Mouse (Mus musculus) gonadal fat pad, adult 2 months (tissue): ENCODE data around the gene Lgals4. TPM values are rescaled to one million over a fixed set of nuclear protein-coding genes. Genes with fewer than 3 reads are reported as not detected.
"Not testable (repeated sequence)": the region's sequence is repeated elsewhere in the genome, so short reads cannot be mapped to it uniquely, and the experiment has no call there.

Experiments used
- DNase-seq: peaks from one replicate; pipeline ENCODE4 v3.0.0-alpha.2; 2012; ENCODE audit warnings: low read depth
- polyA plus RNA-seq: library from polyadenylated mRNA; depleted of rRNA; stranded (reverse); fragments of >200 nt; gene quantifications from 2 replicates; pipeline ENCODE4 v1.2.3, GENCODE M21; 2012; rRNA removed

Gene Lgals4
- polyA plus RNA-seq, 1 experiment, result 30.4 TPM

- DNase-seq, result peak; percentile 77
Observed at GRCm38 (mm10) chr7:28864288-28864750, 30.7 kb downstream of the Lgals4 start.

- DNase-seq, result no peak
Observed at GRCm38 (mm10) chr7:28865481-28866300, 32.0 kb downstream of the Lgals4 start.

- DNase-seq, result peak; percentile 75
Observed at GRCm38 (mm10) chr7:28866769-28867507, 33.3 kb downstream of the Lgals4 start.

GRCm38 (mm10) chr7:28867508-28868340 is 34.1 kb downstream of the Lgals4 start:
- DNase-seq, result peak; percentile 85

- no peak for DNase-seq
Observed at GRCm38 (mm10) chr7:28870901-28871664, 37.4 kb downstream of the Lgals4 start.

GRCm38 (mm10) chr7:28874565-28874964 is 40.9 kb downstream of the Lgals4 start:
- DNase-seq, result no peak

GRCm38 (mm10) chr7:28876099-28876498 is 42.4 kb downstream of the Lgals4 start:
- no peak for DNase-seq

- DNase-seq, result no peak
Observed at GRCm38 (mm10) chr7:28877155-28877554, 43.5 kb downstream of the Lgals4 start.

- no peak for DNase-seq
Observed at GRCm38 (mm10) chr7:28877856-28878255, 44.2 kb downstream of the Lgals4 start.

GRCm38 (mm10) chr7:28879606-28880005 is 46.0 kb downstream of the Lgals4 start:
- DNase-seq, result no peak

- DNase-seq, result no peak
Observed at GRCm38 (mm10) chr7:28880554-28880953, 46.9 kb downstream of the Lgals4 start.

- DNase-seq, result no peak
Observed at GRCm38 (mm10) chr7:28881199-28881598, 47.5 kb downstream of the Lgals4 start, which contains the start of gene Capn12. Gene Capn12 (plus strand): TSS chr7:28881422.

- DNase-seq, result no peak
Observed at GRCm38 (mm10) chr7:28883039-28883438, 49.4 kb downstream of the Lgals4 start.

GRCm38 (mm10) chr7:28883704-28884103 is 50.0 kb downstream of the Lgals4 start:
- not testable (repeated sequence) for DNase-seq

GRCm38 (mm10) chr7:28886486-28886885 is 52.8 kb downstream of the Lgals4 start:
- DNase-seq, result no peak

GRCm38 (mm10) chr7:28888701-28889161 is 55.1 kb downstream of the Lgals4 start:
- no peak for DNase-seq

Other genes starting within 250 kb of the Lgals4 start
- gene Samd4b, start 235.7 kb upstream of the Lgals4 start, polyA plus RNA-seq, result 72.6 and 88.2 TPM in 2 replicates
- gene Pak4, start 235.7 kb upstream of the Lgals4 start, polyA plus RNA-seq, result 33.8 and 43.6 TPM in 2 replicates
- gene Acp7, start 202.5 kb upstream of the Lgals4 start, polyA plus RNA-seq, result 0.37 TPM in 1 of 2 replicates, not detected in the other
- gene Fbxo27, start 141.0 kb upstream of the Lgals4 start, polyA plus RNA-seq, result 2.4 and 3.1 TPM in 2 replicates
- gene Fbxo17, start 117.0 kb upstream of the Lgals4 start, polyA plus RNA-seq, result 1.5 and 1.6 TPM in 2 replicates
- 56.6 and 58.3 TPM in 2 replicates for gene Mrps12, start 92.0 kb upstream of the Lgals4 start, polyA plus RNA-seq
- 12.5 and 16.1 TPM in 2 replicates for gene Sars2, start 91.9 kb upstream of the Lgals4 start, polyA plus RNA-seq
- gene Ccer2, start 77.7 kb upstream of the Lgals4 start, polyA plus RNA-seq, result not detected in 2 replicates
- gene Sirt2, start 67.1 kb upstream of the Lgals4 start, polyA plus RNA-seq, result 88.4 and 92.4 TPM in 2 replicates
- gene Nfkbib, start 66.3 kb upstream of the Lgals4 start, polyA plus RNA-seq, result 39.2 and 41.0 TPM in 2 replicates
- 2.7 and 3.7 TPM in 2 replicates for gene Rinl, start 44.9 kb upstream of the Lgals4 start, polyA plus RNA-seq
- 298 and 302 TPM in 2 replicates for gene Hnrnpl, start 25.3 kb upstream of the Lgals4 start, polyA plus RNA-seq
- 508 and 671 TPM in 2 replicates for gene Ech1, start 8.6 kb upstream of the Lgals4 start, polyA plus RNA-seq
- 11.2 and 12.3 TPM in 2 replicates for gene Lgals7, start 30.0 kb downstream of the Lgals4 start, polyA plus RNA-seq
- 0.28 and 0.42 TPM in 2 replicates for gene Capn12, start 47.6 kb downstream of the Lgals4 start, polyA plus RNA-seq
- gene Actn4, start 128.5 kb downstream of the Lgals4 start, polyA plus RNA-seq, result 311 and 323 TPM in 2 replicates
- gene Eif3k, start 148.0 kb downstream of the Lgals4 start, polyA plus RNA-seq, result 309 and 336 TPM in 2 replicates
- 6.2 and 6.6 TPM in 2 replicates for gene Map4k1, start 148.2 kb downstream of the Lgals4 start, polyA plus RNA-seq